Mouse (Mus musculus) T-helper 1 cell (primary cell): Measurements from ENCODE around the gene Olfr168.
"Not testable (repeated sequence)": the region's sequence is repeated elsewhere in the genome, so short reads cannot be mapped to it uniquely, and the experiment has no call there.

Experiments used
- in situ Hi-C: fragments of 300-600 bp; cut with MboI, MseI; formaldehyde crosslinking; loops from one replicate; pipeline ENCODE4 v1.15.1; 2025; ENCODE audit warnings: high pct_unique_total_duplicates

Olfr168 gene

DNA sequence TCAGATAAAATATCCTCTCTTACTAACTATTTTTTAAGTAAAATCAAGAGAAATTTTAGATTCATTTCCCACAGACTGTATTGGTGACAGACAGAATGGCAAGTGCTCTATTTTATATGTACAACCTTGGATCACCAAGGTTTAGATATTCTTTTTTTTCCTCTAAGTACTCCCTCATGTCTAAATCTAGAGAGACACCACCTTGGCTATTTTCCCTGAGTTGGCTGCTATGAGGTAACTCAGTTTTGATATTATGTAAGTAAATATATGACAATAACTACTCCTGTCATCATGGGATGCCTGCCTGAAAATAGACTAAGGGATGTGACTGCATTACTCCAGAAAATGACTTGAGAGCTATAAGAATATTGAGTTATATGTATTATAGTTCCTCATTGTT lies at the start of gene Olfr168:
TSS of gene Olfr168 (minus strand) at position 101 of the 400 bp plus-strand sequence.
- in situ Hi-C loops: no loop called here

DNA sequence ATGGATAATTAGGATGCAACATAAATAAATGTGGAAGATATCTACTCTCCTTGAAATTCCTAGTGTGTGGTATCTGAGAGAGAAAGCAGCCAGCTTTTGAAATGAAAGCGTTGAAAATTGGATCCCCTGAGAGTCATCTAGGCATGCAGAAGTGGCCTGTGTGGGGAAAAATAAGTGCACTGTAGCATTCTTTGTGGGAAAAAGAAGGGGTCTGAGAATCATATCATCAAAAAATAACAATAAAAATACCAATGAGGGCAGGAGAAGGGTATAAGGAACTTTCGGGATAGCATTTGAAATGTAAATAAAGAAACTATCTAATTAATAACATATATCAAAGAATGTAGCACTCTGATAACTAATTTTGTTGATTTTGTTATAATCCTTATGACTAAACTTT lies 36.4 kb upstream of the Olfr168 start, which contains the start of gene Olfr169:
TSS of gene Olfr169 (minus strand) at position 101 of the 400 bp plus-strand sequence.
- in situ Hi-C loops: loop anchor here (5.0 kb wide), 1 partner anchor 41 kb away; the partner anchor contains the start of gene Olfr170

GRCm38 (mm10) chr16:19553429-19553828 lies 18.1 kb upstream of the Olfr168 start:
- in situ Hi-C loops: not testable (repeated sequence)

DNA sequence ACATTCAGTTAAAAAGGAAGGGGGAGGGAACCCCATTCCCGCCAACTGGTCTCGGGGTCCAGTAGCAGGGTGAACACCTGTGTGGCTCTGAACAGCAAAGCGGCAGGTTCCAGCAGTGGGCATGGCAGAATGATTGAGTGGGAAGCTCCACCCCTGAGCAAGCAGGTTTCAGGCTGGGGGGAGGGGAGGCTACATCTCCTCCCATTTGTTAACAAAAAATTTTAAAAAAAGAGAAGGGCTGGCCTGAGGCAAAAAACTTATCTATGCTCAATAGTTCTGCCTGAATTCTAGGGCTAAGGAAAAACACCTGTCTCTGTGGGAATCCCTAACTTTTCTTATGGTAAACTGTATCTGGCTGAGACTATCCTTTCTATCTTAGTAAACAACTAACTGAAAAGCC lies 16.9 kb upstream of the Olfr168 start:
- in situ Hi-C loops: not testable (repeated sequence)

GRCm38 (mm10) chr16:19522166-19522565 lies 13.2 kb downstream of the Olfr168 start, which contains the start of gene Olfr167:
Gene Olfr167, minus strand, starts transcription at chr16:19522266.
- in situ Hi-C loops: no loop called here

GRCm38 (mm10) chr16:19483394-19483793 lies 52.0 kb downstream of the Olfr168 start, which contains the start of gene Olfr166:
Gene Olfr166, plus strand, starts transcription at chr16:19483694.
- in situ Hi-C loops: no loop called here
